Mouse (Mus musculus) T-cell, adult 2 months (primary cell): ENCODE measurements around the gene Ms4a6b.
"Not testable (repeated sequence)": the region's sequence is repeated elsewhere in the genome, so short reads cannot be mapped to it uniquely, and the experiment has no call there.

ENCODE experiments used
- DNase-seq: peaks from one replicate; pipeline ENCODE4 v3.0.0; 2022; ENCODE audit warnings: low spot score

Gene Ms4a6b

DNA sequence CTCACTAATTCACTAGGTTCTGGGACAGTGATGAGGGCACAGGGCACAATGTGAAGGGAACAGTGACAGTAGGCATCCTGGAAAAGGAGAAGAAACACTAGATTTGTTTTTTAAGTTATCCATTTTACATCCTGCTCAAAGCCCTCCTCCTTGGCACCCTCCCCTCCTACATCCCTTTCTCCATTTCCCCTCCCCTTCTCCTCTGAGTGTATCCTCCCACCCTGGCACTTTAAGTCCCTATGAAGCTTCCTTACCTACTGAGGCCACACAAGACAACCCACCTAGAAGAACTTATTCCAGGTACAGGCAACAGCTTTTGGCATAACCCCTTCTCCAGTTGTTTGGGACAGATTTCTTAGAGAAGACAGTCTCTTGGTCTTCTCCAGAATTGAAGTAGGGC, at the start of gene Ms4a6b:
TSS of gene Ms4a6b (plus strand) at position 267 of the 400 bp plus-strand sequence.
- peak; percentile 57 for DNase-seq

DNA sequence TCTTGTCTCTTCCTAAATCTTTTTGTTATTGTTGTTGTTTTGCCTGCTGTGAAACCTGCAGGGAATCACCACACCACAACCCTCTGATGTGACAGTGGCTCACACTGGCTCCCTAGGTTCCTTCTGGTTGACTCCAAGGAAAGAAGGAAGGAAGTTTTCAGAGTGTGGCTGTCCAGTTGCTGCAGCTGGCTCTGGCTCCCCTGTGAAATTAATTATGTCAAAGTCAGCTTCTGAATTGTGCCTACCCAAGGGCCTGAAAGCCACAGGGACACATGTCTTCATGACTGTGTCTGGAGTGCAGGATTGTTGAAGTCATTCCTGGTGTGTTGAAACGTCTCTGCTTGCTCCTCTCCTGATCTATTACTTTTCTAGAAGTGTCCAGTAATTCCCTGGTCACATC, 48.0 kb upstream of the Ms4a6b start:
- DNase-seq, result not testable (repeated sequence)

DNA sequence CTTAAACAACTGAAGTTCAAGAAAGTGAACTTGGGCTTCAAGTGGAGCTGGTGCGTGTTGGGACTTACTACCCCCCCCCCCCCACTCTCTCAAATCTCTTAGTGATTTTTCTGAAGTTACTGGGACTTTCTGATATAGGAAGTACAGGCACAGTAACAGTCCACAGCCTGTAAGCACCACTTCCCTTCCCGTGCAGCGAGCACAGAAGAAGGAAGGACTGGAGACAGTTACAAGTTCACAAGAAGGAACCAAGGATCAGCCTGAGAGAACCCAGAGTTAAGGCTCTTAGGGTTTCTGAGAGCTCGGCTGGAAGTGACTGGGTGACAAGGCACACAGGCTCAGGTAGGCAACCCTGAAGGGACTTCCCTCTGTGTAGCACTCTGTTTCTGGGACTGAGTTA, 47.1 kb upstream of the Ms4a6b start, which contains the start of gene Ms4a6c:
TSS of gene Ms4a6c (plus strand) at position 152 of the 400 bp plus-strand sequence.
- DNase-seq, result not testable (repeated sequence)

- no peak for DNase-seq
Measured at GRCm38 (mm10) chr19:11479714-11480113, 36.6 kb upstream of the Ms4a6b start.

DNA sequence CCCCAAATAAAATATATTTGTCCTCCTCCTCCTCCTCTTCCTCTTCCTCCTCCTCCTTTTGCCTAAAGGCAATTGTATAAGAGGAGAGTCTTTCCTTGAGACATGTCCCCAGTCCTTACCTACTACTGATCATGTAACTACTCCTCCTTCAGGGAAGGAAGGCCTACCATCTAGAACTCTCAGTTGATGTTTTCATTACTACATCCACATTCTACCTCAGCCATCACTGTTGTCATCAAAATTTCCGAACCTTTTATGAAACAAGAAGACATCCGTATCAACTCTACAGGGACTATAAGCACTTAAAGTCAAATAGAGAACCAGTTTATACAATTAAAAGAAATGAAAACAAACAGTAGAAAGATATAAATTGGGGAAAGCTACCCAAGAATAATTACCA, 33.6 kb upstream of the Ms4a6b start:
- DNase-seq, result no peak

GRCm38 (mm10) chr19:11483941-11484340, 32.4 kb upstream of the Ms4a6b start:
- DNase-seq, result no peak

GRCm38 (mm10) chr19:11484388-11484787, 31.9 kb upstream of the Ms4a6b start:
- DNase-seq, result peak; percentile 62

DNA sequence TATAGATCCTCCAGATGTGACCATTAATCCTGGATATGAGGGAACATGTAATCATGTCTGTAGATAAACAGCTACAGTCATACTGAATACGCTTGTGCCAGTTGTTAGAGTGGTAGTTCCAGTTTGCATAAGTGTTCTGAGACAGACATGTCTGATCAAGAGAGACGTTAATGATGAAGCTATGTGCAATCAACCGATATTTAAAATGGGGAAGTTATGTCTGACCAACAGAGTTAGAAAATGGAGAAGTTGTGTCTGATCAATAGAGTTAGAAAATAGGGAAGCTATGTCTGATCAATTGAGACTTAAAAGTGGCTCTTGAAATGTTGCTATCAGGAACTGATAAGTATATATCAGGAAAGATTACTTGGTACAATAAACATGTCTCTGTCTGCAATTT, 31.0 kb upstream of the Ms4a6b start:
- DNase-seq, result no peak

- DNase-seq, result peak; percentile 73
Measured at GRCm38 (mm10) chr19:11485746-11486145, 30.6 kb upstream of the Ms4a6b start, which contains the start of gene Gm8369. Gm8369 (plus strand) TSS chr19:11485938.

DNA sequence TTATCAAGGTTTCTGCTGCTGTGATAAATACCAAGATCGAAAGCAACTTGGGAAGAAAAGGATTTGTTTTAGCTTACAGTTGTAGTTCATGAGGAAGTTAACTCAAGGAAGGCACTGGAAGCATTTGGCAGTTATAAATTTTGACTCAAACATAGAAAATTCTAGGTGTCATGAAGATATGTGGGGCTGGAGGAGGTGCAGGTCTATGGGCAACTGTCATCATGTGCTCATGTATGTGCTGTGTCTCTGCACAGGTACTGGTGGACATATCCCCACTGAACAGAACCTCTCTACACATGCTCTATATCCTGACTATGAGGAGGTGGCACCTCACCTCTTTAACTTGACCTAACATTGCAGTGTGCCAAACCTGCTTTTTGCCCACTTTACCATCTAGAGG, 29.7 kb upstream of the Ms4a6b start:
- DNase-seq, result no peak

DNA sequence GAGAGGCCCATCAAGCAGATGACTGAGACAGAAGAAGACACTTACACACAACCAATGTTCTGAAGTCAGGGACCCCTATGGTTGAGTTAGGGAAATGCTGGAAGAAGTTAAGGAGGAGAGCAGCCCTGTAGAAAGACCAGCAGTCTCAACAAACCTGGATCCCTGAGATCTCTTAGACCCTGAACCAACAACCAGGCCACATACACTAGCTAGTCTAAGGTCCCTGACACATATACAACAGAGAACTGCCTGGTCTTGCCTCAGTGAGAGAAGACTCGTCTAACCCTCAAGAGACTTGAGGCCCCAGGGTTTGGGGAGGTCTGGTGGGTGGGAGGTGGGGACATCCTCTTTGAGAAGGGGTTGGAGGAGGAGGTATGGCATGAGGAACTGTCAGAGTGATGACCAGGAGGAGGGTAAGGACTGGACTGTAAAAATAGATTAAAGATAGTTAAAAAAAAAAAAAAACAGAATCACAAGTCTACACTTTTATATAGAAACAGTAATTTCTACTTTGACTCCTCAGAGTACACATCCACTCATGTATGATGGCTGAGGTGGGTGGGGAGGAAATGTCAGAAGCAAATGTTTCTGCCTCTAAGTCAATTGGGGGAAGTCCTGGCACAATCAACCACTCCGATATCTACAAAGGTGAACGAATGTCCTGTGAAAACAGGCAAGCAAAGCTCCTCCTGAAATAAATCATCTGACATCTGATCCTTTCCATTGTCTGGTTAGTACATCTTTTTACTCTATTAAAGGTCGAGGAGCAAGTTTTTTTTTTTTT, 24.7 kb upstream of the Ms4a6b start:
- peak; percentile 63 for DNase-seq

- no peak for DNase-seq
Measured at GRCm38 (mm10) chr19:11492671-11493070, 23.6 kb upstream of the Ms4a6b start.

DNA sequence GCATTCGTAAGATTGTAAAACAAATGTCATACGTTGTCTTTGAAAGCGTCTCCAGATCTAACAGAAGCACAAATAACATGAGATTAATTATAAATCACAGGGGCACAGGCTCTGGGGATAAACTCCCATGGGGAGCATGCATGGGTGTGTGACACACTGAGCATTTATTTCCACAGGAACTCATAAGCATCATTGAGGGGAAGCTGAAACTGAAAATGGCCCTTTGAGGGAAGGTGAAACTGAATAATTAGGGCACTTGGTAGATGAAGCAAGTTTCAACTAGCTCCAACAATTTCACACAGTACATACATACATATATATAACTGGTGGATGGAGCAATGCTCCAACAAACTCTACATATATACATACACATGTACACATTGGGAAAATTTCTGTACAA, 21.8 kb upstream of the Ms4a6b start:
- DNase-seq, result no peak

GRCm38 (mm10) chr19:11496361-11496760, 20.0 kb upstream of the Ms4a6b start:
- DNase-seq, result no peak

DNA sequence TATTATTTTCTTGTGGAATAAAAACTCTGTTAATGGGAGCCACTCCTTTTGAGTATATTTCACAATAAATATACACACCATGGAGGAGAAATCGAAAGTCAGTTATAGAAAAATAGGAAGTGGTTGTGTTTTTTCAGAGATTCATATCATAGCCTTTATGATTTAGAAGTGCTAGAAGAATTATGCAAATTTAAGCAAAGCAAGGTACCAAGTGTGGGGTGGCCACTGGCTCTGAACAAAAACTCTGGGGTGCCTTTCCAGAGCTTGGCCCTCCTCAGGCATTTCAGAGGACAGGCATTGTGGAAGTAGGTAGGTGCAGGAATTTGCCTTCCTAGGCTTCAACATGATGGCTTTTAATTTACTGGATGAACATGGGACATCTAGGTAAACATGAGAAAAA, 19.0 kb upstream of the Ms4a6b start:
- not testable (repeated sequence) for DNase-seq

DNA sequence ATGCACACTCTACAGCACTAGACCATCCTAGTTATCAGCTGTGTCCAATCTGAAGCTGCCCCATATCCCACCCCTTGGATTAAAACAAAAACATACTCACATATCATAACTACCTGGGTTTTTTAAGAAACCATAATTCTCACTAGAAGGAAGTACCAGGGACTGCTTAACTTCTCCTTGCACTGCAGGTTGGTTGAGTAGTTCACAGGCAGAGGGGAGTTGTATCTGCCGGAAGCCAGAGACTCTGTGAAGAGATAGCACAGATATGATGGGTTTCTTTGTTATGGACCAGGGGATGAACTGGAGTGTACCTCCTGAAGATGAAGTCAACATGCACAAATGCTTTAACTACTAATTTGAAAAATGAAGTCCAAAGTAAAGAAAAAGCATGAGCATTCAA, 15.5 kb upstream of the Ms4a6b start:
- no peak for DNase-seq

DNA sequence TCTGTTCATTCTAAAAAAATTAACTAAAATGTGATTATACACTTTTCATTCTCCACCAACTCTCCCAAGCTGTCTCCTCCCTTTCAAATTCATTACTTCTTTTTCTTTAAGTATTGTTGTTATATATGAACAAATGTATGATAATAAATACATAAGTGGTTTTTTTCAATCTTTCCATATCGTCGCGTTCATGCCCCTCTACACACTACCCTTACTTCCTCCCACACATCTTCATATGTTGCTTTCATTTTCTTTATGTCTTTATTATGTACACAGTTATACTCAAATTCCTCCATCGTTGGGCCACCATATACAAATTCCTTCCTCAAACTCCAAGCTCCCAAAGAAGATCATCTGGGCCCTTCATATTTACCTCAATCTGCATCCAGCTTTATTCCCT, 15.0 kb upstream of the Ms4a6b start:
- DNase-seq, result no peak

GRCm38 (mm10) chr19:11504857-11505256, 11.5 kb upstream of the Ms4a6b start:
- peak; percentile 54 for DNase-seq

DNA sequence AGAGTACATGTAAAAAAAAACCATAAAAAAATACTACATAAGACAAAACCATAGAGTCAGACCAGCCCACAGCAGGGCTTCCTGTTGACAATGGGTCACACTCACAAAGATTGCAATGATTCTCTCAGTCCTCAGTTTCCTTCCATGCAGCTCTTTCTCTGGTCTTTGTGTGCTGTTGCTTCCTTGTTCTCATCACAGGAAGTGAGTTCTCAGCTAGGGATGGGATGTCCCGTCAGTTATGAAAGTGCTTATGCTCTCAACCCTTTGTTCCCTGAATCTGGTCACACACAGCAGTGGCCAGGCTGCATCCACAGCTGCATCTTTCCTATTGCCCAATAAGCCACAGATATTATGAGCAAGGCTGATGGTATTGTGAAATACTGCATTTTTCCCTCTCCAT, 2.9 kb upstream of the Ms4a6b start:
- DNase-seq, result peak; percentile 32

GRCm38 (mm10) chr19:11516845-11517244, 533 bp downstream of the Ms4a6b start:
- DNase-seq, result peak; percentile 87

- DNase-seq, result not testable (repeated sequence)
Measured at GRCm38 (mm10) chr19:11517373-11517772, 1.1 kb downstream of the Ms4a6b start.

DNA sequence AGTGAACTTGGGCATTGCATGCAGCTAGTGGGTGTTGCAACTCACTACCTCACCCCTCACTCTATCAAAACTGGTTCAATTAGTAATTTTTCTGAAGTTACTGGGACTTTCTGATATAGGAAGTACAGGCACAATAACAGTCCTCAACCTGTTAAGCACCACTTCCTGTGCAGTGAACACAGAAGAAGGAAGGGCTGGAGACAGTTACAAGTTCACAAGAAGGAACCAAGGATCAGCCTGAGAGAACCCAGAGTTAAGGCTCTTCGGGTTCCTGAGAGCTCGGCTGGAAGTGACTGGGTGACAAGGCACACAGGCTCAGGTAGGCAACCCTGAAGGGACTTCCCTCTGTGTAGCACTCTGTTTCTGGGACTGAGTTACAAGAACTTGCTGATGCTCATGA, 2.0 kb downstream of the Ms4a6b start:
- peak; percentile 54 for DNase-seq

GRCm38 (mm10) chr19:11520146-11520545, 3.8 kb downstream of the Ms4a6b start:
- peak; percentile 36 for DNase-seq

- no peak for DNase-seq
Measured at GRCm38 (mm10) chr19:11533421-11533820, 17.1 kb downstream of the Ms4a6b start.
